Mouse (Mus musculus): ENCODE results near the gene Hnrnpdl.
A peak's percentile ranks its signal among the peaks of the same experiment; 100 is the strongest.

Gene Hnrnpdl

GRCm38 (mm10) chr5:100047143-100047640, 7.7 kb upstream of the Hnrnpdl start:
- DNase-seq (ENCODE audit: low spot score in 2 of 2) = no peak

- no peak for DNase-seq (ENCODE audit: low spot score in 2 of 2)
These were observed 6.6 kb upstream of the Hnrnpdl start for GRCm38 (mm10) chr5:100046096-100046495.

- no peak for DNase-seq (ENCODE audit: low spot score in 2 of 2)
These were observed 5.2 kb upstream of the Hnrnpdl start for GRCm38 (mm10) chr5:100044621-100045020.

- DNase-seq (ENCODE audit: low spot score in 2 of 2) = no peak
These were observed 4.6 kb upstream of the Hnrnpdl start for GRCm38 (mm10) chr5:100044030-100044429.

- DNase-seq (ENCODE audit: low spot score in 2 of 2) = no peak
These were observed 3.9 kb upstream of the Hnrnpdl start for GRCm38 (mm10) chr5:100043361-100043760.

- DNase-seq (ENCODE audit: low spot score in 2 of 2) = no peak
These were observed 3.0 kb upstream of the Hnrnpdl start for GRCm38 (mm10) chr5:100042467-100042866.

GRCm38 (mm10) chr5:100041272-100041671, 1.8 kb upstream of the Hnrnpdl start:
- DNase-seq (ENCODE audit: low spot score in 2 of 2) = no peak

- peak; percentile 30 to 32 for DNase-seq (ENCODE audit: low spot score in 2 of 2)
These were observed 869 bp upstream of the Hnrnpdl start for GRCm38 (mm10) chr5:100040281-100040784.

GRCm38 (mm10) chr5:100038714-100039601, 506 bp downstream of the Hnrnpdl start:
- DNase-seq (ENCODE audit: low spot score in 2 of 2) = peak; percentile 95 to 96

GRCm38 (mm10) chr5:100037965-100038713, 1.3 kb downstream of the Hnrnpdl start:
- peak; percentile 71 to 86 for DNase-seq (ENCODE audit: low spot score in 2 of 2)

- no peak for DNase-seq (ENCODE audit: low spot score in 2 of 2)
These were observed 2.8 kb downstream of the Hnrnpdl start for GRCm38 (mm10) chr5:100036681-100037080.

- no peak for DNase-seq (ENCODE audit: low spot score in 2 of 2)
These were observed 3.5 kb downstream of the Hnrnpdl start for GRCm38 (mm10) chr5:100035950-100036349.

GRCm38 (mm10) chr5:100032646-100033045, 6.8 kb downstream of the Hnrnpdl start:
- DNase-seq (ENCODE audit: low spot score in 2 of 2) = no peak

GRCm38 (mm10) chr5:100032107-100032506, 7.4 kb downstream of the Hnrnpdl start:
- no peak for DNase-seq (ENCODE audit: low spot score in 2 of 2)

GRCm38 (mm10) chr5:100030069-100030468, 9.4 kb downstream of the Hnrnpdl start:
- no peak for DNase-seq (ENCODE audit: low spot score in 2 of 2)

- DNase-seq (ENCODE audit: low spot score in 2 of 2) = no peak
These were observed 14.6 kb downstream of the Hnrnpdl start for GRCm38 (mm10) chr5:100024868-100025267.

GRCm38 (mm10) chr5:100024403-100024802, 15.1 kb downstream of the Hnrnpdl start:
- DNase-seq (ENCODE audit: low spot score in 2 of 2) = no peak

GRCm38 (mm10) chr5:100020089-100020488, 19.4 kb downstream of the Hnrnpdl start:
- no peak for DNase-seq (ENCODE audit: low spot score in 2 of 2)

GRCm38 (mm10) chr5:100012599-100012998, 26.9 kb downstream of the Hnrnpdl start:
- DNase-seq (ENCODE audit: low spot score in 2 of 2) = no peak

- DNase-seq (ENCODE audit: low spot score in 2 of 2) = no peak
These were observed 31.0 kb downstream of the Hnrnpdl start for GRCm38 (mm10) chr5:100008485-100008884.

- DNase-seq (ENCODE audit: low spot score in 2 of 2) = no peak
These were observed 32.5 kb downstream of the Hnrnpdl start for GRCm38 (mm10) chr5:100007040-100007375.

- DNase-seq (ENCODE audit: low spot score in 2 of 2) = no peak
These were observed 33.0 kb downstream of the Hnrnpdl start for GRCm38 (mm10) chr5:100006324-100007039.
